Mouse (Mus musculus) cerebellum, adult 18-20 months (tissue): ENCODE measurements at regions not wholly inside any gene's neighbourhood (a gene's known extent, or its start where the extent isn't known, plus 50 kb on each side); places are given as distances from the start of the nearest gene placed in this dataset.

Experiments used
- DNase-seq, 2 experiments: peaks; one replicate each; pipeline ENCODE4 v3.0.0; 2021

DNA sequence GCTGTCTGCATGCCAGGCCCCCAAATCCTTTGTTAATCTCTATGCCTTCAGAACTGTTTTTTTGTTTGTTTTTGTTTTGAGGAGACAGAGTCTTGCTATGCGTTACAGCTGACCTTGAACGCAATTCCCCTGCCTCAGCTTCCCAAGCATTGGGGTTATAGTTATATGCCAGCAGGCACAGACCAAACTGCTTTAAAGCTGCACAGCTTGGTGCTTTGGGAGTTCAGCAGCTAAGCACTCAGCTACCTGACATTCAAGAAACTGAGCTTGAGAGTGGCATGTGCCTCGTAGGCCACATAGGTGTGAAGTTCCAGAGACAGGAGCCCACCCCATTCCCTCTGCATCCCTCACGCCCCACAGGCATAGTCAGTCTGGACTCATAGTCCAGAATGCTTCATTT lies 229.5 kb upstream of the 4930535I16Rik start:
- no peak for DNase-seq

DNA sequence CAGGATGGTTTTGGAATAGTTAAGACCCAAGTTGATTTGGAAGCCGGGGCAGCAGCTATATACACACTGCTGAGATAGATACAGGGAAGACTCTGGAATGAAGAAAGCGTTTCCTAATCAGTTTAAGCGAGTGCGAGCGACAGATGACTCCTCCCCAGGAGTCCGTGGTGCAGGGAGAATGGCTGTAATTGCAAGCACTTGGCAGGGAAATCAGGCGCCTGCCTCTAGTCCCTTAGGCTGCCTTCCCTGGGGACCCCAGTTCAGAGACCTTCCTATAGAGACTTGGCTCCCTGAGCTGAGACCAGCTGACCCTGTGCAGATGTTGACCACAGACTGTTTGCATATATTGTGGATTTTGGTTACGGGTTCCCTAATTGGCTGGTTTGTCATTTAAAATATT lies 228.3 kb upstream of the 4930535I16Rik start:
- DNase-seq: peak; percentile 25 to 37

DNA sequence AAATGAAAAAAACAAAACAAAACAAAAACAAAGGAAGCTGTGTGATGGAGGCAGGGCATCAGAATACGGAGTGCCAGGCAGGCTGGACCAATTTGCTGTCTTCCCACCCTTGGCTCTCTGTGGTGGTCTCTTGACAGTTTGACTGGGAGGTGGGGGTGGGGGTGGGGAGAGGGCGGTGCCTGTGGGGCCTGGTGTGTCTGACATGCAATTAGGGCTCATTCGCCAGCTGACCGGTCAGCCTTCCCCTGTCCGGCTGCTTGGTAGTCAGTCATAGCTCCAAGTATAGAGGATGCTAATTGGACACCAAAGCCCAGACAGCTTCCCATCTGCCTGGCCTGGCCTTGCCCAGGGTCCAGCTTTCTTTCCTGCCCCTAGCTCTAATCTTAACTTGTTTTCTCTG lies 225.8 kb upstream of the 4930535I16Rik start:
- no peak for DNase-seq

DNA sequence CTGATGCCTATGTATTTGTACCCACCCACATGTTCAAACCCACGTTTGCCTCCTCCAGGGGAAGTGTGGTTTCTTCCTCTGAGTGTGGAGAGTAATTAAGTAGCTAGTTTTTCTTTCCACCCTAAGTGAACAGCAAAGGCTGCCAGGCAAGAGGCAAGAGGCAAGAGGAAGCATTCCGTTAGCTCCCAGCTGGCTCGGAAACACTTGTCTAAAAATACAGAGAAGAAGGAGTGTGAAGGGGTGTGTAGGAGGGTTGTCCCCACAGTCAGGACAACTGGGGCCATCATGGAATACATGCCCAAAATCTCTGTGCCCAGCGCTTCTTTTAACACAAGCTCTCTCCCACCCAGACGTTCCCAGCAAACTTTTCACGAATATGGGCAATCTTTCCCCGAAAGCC lies 225.4 kb upstream of the 4930535I16Rik start:
- no peak for DNase-seq

DNA sequence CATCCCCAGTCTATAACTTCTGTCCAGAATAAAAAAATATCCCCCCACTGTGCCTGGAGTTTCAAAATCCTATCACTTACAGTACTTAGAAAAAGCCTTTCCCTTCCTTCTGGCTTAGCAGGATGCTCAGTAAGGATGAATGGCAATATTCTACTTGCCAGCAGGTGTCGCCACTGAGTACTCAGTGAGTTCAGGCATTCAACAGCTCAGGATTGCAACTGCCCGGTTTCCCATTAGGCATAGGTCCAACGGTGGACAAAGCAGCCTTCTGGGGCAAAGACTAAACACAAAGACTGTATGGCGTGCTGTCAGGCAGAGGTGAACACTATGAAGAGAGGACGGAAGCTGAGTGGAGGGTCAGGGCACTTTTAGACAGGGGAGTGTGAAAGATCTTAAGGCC lies 224.3 kb upstream of the 4930535I16Rik start:
- DNase-seq: peak; percentile 82 to 86

DNA sequence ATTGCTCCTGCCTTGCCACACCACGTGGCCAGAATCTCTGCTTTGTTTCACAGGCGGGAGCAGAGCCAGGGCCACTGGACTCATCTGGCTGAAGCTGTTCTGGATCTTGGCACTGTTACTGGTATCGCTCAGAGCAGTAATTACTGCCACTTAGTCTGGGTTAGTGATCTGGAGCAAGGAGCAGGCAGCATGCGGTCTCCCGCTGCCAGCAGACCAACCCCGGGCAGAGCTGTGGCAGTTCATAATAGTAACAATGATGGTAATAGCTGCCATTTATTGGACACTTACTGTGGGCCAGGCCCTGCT lies 217.3 kb upstream of the 4930535I16Rik start:
- peak in 1 of 2 experiments; percentile 6 for DNase-seq

DNA sequence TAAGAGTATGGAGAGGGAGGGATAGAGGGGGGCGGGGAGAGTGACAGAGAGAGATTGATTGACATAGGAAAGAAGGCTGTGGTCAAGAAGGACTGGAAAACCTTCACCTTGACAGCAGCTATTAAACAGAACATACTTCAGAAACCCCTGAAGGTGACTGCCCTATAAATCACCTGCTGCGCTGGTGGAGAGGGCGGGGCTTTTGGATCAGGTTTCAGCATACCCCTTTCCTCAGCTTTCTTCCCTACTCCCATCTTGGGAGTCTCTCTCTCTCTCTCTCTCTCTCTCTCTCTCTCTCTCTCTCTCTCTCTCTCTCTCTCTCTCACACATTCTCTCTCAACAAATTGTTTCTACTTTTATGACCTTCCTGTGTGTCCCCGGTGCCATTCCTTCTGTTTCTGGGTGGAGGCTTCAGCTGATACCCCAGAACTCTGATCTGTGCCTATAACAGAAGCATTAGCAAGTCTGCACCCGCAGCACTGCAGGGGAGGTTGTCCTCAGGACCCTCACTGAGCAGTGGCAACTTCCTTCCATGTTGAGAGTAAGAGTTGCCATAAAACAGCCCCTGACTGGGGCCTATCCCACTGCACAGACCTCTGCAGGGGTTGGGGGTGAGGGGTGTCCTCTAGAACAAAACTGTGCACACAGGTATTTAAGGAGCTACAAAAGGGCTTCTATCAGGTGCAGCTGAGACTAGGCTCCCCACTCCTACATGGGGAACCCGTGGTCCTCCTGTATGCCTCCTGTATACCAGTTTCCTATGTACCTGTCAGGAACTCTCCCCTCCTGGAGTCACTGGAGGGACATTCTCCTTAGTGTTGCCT lies 216.7 kb upstream of the 4930535I16Rik start:
- DNase-seq: no peak

DNA sequence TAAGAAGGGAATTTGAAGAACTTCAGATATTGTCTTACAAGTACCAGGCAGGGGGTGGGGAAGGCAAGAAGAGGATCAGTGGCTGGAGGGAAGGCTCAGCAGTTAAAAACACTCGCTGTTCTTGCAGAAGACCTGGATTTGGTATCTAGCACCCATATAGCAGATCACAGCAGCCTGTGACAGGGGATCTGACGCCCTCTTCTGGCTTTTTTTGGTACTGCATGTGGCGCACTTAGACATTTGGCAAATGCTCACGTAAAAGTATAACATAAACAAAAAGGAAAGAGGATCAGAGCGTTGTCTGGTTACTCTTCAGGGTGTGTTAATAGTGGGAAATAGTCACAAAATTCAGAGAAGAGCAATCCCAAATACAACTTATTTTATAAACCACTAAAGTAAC lies 213.1 kb upstream of the 4930535I16Rik start:
- DNase-seq: no peak

DNA sequence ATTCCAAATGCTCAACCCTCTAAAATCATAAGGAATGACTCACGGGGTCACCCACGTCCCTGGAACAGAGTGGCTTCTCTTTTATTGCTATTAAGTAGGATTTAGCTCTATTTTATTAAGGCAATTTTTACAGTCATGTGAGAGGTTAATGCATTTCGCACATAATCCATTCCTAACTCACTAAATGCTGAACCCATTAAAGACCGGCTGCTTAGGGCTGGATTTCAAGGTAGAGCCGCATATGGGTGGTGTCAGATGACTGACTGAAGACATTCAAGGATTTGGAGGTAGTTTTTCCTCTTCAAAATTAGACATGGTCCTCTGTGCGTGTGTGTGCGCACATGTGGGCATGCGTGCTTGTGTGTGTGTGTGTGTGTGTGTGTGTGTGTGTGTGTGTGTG lies 208.4 kb upstream of the 4930535I16Rik start:
- DNase-seq: no peak

DNA sequence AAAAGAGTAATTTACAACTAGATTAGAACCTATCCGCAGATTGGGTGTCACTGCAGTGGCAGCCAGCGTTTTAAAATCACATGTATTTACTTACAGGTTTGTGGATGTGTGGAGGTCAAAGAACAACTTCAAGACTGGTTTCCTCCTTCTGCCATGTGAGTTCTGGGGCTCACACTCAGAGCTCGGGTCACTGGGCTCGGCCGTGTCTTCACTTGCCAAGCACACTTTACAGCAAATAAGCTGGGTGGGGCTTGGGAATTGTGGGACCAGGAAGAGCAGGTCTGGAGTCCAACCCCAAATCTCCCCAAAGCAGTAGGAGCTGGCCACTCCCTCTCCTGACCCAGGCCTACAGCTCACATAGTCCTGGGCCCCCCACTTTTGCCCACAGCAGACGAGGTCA lies 202.5 kb upstream of the 4930535I16Rik start:
- no peak for DNase-seq

DNA sequence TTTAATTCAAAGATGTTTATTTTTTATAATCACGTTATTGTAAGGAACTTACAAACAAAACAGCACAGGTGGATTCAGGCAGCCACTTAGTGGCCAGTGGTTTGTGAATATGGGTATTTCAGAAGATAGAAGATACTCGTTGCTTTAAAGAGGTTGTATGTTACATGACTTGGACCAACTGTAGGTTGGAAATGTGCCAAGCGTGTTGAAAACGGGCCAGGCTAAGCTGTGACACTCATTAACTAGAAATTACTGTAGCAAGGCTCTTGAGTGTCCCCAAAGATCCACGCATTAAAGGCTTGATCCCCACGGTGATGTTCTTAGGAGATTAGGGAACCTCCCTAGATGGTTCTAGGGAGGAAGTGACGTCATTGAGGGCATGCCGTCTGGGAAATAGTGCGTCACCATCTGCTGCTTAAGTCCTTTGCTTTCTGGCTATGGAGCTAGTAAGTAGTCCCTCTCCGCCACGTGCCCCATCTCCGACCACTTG lies 196.1 kb upstream of the 4930535I16Rik start:
- DNase-seq: no peak

DNA sequence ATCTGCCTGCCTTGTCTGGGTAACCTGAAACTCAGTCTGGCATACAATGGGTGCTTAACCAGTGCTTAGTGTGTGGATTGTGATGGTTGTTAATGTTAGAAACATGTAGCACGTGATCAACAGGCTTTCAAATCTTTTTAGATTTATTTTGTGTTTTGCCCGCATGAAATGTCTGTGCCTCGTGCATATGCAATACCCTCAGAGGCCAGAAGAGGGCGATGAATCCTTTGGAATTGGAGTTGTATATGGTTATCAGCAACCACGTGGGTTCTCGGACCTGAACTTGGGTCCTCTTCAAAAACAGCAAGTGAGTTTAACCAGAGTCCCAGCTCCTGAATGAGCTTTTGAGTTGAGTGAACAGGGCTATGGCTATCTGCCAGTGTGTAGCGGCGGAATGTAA lies 192.9 kb upstream of the 4930535I16Rik start:
- DNase-seq: no peak

DNA sequence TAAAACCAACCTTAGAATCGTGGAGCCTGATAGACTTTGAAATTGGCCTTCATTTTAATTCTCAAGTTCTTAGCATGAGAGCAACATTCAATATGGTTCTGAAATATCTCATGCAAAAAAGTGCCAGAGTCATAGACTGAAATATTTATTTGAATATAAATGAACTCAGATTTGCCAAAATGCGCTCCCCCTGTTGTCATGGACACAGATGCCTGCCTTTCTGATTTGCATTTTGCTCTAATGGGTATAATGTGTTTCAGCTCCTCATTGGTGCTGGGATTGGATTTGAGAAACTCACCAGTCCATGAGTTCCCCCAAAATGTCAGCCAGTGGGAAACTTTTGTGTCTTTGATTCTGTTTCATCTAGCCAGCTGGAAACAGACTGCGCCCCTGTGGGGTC lies 191.5 kb upstream of the 4930535I16Rik start:
- no peak for DNase-seq

DNA sequence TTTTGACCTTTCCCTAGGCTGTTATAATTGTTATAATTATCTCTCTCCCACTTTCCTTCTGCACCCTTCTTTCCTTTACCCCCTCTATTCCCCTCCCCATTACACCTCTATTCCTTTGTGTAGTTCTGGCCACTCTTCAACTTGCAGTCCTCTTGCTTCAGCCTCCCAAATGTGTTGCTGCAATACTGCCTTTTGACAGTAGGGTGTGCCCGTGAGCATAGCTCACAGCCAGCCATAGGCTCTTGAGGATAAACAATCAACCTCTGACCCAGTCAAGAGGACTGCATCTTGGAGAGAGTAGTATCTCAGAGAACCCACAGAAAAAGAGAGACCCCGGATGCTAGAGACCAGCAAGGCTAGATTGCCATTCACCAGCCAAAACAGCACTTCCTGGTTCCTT lies 184.9 kb upstream of the 4930535I16Rik start:
- peak; percentile 3 to 14 for DNase-seq

DNA sequence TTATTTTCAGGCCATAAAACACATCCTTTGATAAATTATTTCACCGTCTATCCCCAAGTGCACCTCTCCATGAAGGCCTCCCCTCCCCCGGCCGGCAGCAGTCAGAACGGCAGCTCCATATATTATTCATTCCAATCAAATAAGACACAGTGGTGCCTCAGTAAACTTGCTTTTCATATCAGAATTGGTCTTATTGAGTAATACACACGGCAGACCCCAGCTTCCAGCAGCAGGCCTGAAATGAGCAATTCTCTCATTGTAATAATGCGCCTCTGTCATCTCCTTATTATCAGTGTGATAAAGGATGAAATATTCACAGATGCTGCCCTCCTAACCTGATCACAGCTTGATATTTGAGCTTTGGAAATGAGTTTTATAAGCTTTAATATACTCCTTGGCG lies 169.0 kb upstream of the 4930535I16Rik start:
- no peak for DNase-seq

DNA sequence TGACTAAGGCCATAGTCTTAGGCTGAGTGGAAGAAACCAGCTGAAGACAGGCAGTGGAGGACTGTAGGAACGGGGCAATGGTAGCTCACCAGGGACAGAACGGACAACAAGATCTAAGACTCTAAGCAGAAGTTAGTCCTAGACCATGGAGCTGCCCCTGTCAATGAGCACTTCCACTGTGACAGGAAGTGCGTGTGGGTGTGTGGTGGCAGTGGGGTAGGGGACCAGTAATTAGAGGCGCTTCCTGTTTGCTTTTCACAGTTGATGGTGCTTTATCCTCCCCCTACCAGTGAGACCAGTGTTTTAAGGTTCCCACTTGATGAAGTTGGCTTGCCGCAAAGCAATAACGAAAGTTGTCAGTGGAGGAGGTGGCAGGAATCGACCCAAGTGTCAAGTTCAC lies 168.4 kb upstream of the 4930535I16Rik start:
- no peak for DNase-seq

DNA sequence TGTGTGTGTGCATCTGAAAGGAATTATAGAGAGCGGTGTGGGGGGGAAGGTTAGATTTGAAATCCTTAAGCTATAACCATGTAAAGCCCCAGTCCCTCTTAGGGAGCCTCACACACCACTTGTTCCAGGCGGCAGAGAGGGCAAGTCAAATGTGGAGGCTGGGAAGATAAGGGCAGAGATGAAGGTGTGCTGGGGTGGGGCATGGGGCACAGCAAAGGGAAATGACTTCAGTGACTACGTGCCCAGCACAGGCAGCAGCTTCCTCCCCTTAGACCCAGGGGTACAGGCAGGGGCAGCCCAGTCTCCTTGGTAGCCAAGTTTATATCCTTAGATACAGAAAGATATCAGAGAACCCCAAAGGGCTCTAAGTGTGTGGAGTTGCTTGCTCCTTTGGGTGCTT lies 161.8 kb upstream of the 4930535I16Rik start:
- no peak for DNase-seq

DNA sequence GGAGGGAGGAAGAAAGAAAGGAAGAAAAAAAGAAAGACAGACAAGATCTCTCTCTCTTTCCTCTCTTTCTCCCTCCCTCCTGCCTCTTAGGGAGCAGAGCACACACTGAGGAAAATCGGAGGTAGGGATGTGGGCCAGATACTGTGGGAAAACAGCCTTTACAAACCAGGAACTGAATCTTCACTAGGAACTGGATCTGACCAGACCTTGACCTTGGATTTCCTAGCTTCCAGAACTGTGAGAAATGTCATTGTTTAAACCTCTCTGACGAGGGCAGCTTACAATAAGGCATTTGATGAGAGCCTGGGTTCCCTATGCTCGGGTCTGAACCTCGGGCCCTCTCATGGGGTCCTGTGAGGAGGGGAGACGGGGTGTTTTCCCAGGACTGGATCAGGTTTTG lies 157.7 kb upstream of the 4930535I16Rik start:
- DNase-seq: no peak

DNA sequence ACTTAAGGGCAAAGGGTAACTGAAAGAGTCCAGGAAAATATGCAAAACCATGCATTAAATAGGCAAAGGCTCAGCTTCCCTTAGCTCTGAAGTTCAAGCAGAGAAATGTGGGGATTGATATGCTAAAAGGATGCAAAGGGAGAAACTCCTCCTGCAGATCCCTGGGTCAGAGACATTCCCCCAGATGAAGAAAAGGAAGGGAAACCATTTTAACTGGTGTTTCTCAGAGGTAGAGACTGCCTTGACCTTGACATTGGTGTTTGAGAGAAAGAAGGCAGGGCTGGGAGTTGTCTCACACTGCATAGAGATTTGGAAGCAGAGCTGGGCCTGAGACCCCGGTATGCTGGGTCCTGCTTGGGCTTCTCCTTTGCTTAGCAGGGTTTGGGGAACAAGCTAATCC lies 155.8 kb upstream of the 4930535I16Rik start:
- DNase-seq: no peak

DNA sequence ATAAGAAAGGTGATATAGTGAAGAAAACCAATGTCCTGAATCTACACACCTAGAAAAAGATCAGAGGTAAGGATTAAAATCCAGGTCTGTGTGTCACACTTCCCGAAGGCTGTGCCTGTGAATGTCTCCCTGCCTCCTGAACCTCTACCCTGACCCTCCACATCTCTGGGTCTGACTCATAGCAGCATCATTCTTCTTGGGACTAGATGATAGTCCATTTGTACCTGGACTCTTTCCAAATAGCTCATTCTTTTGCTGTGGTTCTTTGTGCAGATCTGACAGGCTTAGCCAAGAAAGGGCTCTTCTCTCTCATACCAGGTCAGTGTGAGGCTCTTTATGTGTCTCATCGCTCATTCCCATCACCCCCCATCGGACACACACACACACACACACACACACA lies 146.8 kb upstream of the 4930535I16Rik start:
- DNase-seq: no peak

DNA sequence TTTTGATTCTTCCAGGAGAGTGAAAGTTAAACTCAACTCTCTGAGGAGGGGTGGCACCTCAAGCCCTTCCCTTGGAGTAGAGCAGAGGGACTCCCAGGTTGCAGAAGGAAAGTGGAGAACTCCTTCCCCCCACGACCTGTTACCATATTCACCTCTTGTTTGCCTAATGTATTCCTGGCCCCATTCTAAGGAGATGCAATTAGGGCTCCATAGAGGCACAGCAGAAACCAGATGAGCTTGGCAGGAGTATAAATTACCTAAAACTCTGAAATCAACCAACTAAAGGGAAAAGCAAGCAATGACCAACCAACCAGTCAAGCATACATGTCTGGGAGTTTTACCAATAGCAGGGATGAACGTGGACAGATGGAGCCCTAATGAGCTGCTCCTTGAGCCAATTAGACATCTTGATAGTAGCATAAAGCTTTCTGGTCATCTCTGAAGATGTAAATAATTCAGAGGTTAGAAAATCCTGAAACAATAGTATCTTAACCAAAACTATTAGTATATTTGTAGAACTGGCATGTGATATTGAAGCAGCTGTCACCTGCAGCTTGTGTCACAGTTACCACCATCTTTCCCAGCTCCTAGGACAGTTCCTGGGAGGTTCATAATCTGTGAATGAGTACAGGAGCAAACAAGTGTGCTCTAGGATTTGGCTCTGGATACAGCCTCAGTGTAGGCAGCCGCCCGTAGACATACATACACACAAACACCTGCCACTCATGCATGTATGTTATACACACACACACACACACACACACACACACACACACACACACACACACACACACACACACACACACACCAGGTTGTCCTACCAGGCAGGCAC lies 145.7 kb upstream of the 4930535I16Rik start:
- no peak for DNase-seq

DNA sequence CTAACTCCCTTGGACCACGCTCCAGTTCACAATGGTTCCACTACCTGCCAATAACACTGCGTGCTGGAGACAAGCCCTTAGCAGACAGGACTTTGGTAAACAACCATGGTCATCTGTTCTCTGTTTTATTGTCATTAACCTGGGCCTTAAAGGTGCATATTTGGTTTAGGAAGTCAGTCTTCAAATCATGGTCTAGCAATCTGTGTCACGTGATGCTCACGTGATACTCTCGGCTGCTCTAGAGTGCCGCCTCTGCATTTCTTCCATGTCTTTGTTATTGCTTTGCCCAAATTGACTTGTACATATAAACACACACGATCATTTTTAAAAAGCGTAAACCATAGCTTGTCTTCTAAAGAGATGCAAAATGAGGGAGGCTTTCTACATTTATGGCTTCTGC lies 139.8 kb upstream of the 4930535I16Rik start:
- DNase-seq: no peak

DNA sequence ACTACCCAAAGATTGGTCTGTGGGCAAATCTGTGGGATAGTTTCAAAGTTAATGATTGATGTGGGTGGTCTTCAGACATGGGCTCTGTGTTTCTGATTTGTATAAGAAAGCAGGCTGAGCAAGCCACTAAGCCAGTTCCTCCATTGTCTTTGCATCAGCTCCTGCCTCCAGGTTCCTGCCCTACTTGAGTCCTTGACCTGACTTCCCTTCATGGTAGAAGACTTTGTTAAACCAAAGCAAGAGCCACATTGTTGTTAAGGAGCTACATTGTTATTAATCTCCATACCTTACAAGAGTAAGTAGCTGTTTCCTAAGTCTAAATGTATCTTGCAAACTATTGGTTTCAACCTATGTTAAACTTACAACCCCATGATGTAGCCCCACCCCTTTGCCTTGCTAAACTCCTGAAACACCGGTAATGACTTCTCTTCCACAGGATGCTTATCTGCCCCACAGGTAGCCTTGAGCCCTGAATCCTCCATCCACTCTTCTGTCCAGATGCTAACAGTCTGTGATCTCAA lies 136.5 kb upstream of the 4930535I16Rik start:
- no peak for DNase-seq
